Mouse (Mus musculus): ENCODE measurements around the gene Tgfa. TPM values are rescaled to one million over a fixed set of nuclear protein-coding genes. Genes with fewer than 3 reads are reported as not detected.

Tgfa gene
- 4.4 and 4.9 TPM in 2 replicates for polyA plus RNA-seq (2014; fragmentation: Nextera tagmentation; extraction: Ambion mirVana)

DNA sequence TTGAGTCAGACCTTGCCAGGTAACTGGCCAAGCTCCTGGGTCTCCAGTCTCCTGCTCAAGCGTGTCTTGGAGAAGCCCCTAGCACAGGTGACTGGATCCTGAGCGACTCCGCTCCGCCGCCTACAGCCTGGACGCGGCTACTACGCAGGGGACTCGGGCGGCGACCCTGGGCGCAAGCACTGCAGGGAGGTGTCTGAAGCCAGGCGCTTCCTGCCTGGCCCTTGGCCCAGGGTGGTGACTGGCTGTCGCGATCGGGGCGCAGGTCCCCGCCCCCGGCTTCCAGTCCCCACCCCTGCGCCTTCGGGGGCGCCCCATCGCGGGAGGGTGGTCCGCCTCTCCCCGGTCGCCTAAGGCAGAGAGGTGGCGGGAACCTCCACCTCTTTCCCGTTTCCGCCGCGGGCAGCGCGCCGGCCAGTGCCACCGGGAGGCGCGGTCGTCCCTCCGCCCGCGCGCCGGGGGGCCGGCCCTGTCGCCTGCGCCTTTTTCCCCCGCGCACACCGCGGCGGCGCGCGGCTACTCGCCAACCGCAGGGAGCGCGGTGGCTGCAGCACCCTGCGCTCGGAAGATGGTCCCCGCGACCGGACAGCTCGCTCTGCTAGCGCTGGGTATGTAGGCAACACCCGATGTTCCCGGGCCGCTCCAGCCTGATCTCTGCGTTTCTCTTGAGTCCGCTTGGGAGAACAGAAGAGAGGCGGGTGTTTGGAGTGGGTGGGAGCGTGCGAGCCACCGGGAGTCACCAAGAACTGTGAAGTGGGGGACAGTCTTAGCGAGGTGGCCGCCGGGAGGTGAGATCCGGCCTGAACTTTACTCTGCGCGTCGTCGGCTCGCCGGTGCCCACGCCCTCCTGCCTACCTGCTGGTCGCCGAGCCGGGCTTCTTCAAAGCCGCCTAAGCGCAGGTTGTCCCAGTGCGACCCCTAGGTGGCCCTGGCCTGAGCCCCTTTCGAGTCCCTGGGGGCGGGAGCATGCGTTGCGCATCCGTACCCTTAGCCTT lies at the start of gene Tgfa:
TSS of gene Tgfa (plus strand) at position 283 of the 992 bp plus-strand sequence.
- Histone ChIP-seq H3K4me2 (peak within 1 kb of the TSS; percentile 92), H3K9me3 (ENCODE audit: low read depth, low read length) (no peaks in the 10 kb centered on the region), H3K9ac (peak within 1 kb of the TSS; percentile 58), H3K27me3 (ENCODE audit: insufficient read depth, low read length) (peaks cover 33% of the 10 kb centered on the region), H3K27ac (ENCODE audit: low read depth) (peak within 1 kb of the TSS; percentile 62), H3K4me1 (ENCODE audit: insufficient read depth) (no peaks in the 10 kb centered on the region), H3K36me3 (ENCODE audit: insufficient read depth) (no peaks in the 10 kb centered on the region), H3K4me3 (ENCODE audit: low read depth, low read length) (peak within 1 kb of the TSS; percentile 59)
- ATAC-seq (ENCODE audit: insufficient read depth) (peak; percentile 90), DNase-seq (peak; percentile 79)
- under 1% methylated on average over 94 of the region's 97 CpGs for WGBS
- peak; percentile 74 for TF ChIP-seq CTCF (IDR thresholded peaks at IDR 0.05; ENCODE audit: low read depth)

DNA sequence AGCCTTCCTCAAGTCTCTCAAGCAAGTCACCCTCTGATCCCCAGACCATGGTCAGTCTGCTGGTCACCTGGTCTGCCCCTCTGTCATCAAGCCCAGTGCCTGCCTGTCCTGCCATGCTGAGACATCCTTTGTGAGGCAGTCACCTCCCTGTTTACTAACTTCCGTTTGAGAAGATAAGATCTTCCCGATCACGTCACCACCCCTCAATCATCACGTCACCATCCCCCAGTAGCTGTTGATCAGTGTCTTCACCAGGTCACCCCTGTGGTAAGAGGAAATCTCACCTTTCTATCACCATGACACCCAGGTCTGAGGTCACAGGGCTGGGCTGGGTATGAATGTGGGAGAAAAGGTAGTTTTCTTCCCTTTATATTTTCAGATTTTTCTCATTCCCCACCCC lies 46.5 kb upstream of the Tgfa start:
- no peak overlapping the region for H3K4me3 ChIP-seq (ENCODE audit: low read depth, low read length)
- H3K4me2 ChIP-seq = no peak overlapping the region
- 19% methylated on average over 4 of the region's 4 CpGs for WGBS
- 0 out of 2 replicates have a peak, but pooled peaks cover 3% of the 10 kb centered on the region for H3K9me3 ChIP-seq (ENCODE audit: low read depth, low read length)
- no peak for ATAC-seq (ENCODE audit: insufficient read depth)
- no peak overlapping the region for H3K27ac ChIP-seq (ENCODE audit: low read depth)
- DNase-seq = no peak
- no peaks in the 10 kb centered on the region for H3K36me3 ChIP-seq (ENCODE audit: insufficient read depth)
- H3K27me3 ChIP-seq (ENCODE audit: insufficient read depth, low read length) = no peaks in the 10 kb centered on the region
- H3K4me1 ChIP-seq (ENCODE audit: insufficient read depth) = no peaks in the 10 kb centered on the region
- H3K9ac ChIP-seq = no peak overlapping the region
- TF ChIP-seq CTCF (IDR thresholded peaks at IDR 0.05; ENCODE audit: low read depth) = no peak

DNA sequence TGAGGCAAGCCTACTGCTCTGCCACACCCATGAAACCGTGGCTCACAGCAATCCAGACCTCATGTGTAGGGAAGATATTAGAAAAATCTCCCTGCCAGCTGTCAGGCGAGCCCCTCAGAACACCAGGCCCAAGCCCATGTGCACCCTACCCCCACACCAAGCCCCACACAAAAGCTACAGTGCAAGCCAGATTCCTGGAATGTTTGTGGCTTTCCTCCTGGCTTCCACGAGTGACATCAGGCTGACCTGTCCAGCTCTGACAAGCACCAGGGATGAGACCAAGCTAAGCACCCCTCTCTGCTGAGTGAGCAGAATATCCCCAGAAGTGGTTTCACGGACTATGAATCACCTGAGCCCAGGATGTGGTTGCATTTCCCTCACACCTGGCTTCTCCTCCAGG lies 46.0 kb upstream of the Tgfa start:
- ATAC-seq (ENCODE audit: insufficient read depth) = no peak
- Histone ChIP-seq H3K9ac (no peak overlapping the region), H3K36me3 (ENCODE audit: insufficient read depth) (no peaks in the 10 kb centered on the region), H3K27ac (ENCODE audit: low read depth) (no peak overlapping the region), H3K9me3 (ENCODE audit: low read depth, low read length) (0 out of 2 replicates have a peak, but pooled peaks cover 3% of the 10 kb centered on the region), H3K4me3 (ENCODE audit: low read depth, low read length) (no peak overlapping the region), H3K4me1 (ENCODE audit: insufficient read depth) (no peaks in the 10 kb centered on the region), H3K4me2 (no peak overlapping the region), H3K27me3 (ENCODE audit: insufficient read depth, low read length) (no peaks in the 10 kb centered on the region)
- 43% methylated on average over 4 of the region's 4 CpGs for WGBS
- TF ChIP-seq CTCF (IDR thresholded peaks at IDR 0.05; ENCODE audit: low read depth) = no peak
- no peak for DNase-seq

DNA sequence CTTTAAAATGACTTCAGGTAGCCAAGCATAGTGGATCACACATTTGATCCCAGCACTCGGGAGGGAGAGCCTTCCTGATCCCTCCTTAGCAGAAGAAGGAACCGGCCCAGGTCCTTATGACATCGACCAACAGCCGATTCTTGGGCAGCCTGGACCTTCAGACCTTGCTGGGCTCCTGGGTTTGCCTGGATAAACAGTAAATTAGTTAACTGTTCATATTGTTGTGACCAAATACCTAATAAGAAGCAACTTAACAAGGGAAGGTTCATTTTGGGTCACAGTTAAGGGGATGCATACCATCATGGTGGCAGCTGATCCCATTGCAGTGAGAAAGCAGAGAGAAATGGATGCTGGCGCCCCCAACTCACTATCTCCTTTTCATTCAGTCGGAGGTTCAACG lies 42.3 kb upstream of the Tgfa start:
- Histone ChIP-seq H3K4me3 (ENCODE audit: low read depth, low read length) (no peak overlapping the region), H3K9me3 (ENCODE audit: low read depth, low read length) (no peaks in the 10 kb centered on the region), H3K27me3 (ENCODE audit: insufficient read depth, low read length) (0 out of 2 replicates have a peak, but pooled peaks cover 2% of the 10 kb centered on the region), H3K9ac (no peak overlapping the region), H3K27ac (ENCODE audit: low read depth) (no peak overlapping the region), H3K4me1 (ENCODE audit: insufficient read depth) (no peaks in the 10 kb centered on the region), H3K36me3 (ENCODE audit: insufficient read depth) (no peaks in the 10 kb centered on the region), H3K4me2 (no peak overlapping the region)
- TF ChIP-seq CTCF (IDR thresholded peaks at IDR 0.05; ENCODE audit: low read depth) = no peak
- DNase-seq (no peak), ATAC-seq (ENCODE audit: insufficient read depth) (no peak)
- WGBS = 87% methylated on average over 7 of the region's 7 CpGs

DNA sequence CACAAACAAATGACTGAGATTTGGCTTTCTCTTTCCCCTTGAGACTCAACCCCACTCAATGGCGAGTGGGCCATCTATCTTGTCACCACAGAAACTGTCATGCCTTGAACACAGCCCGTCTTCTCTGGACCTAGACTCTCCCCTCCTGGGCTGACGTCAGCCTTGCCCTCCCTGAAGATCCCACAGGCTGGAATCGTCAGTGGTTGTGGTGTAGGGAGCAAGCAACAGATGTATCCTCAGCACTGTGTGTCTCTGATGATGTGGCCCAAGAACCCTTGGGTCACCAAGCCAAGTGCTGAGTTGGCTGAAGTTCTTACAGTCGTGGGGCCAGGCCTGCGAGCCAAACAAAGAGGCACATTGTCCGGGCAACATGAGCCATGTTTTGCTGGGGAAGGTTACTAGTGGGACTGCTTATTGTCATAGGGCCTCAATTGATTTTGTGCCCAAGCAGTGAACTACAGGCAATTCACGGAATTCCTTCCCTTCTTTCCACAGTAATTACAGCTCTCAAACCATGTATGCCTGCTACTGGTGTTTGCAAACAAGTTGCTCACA lies 41.5 kb upstream of the Tgfa start:
- ATAC-seq (ENCODE audit: insufficient read depth) (no peak), DNase-seq (no peak)
- Histone ChIP-seq H3K9me3 (ENCODE audit: low read depth, low read length) (no peaks in the 10 kb centered on the region), H3K9ac (no peak overlapping the region), H3K27ac (ENCODE audit: low read depth) (no peak overlapping the region), H3K4me3 (ENCODE audit: low read depth, low read length) (no peak overlapping the region), H3K4me2 (no peak overlapping the region), H3K27me3 (ENCODE audit: insufficient read depth, low read length) (0 out of 2 replicates have a peak, but pooled peaks cover 2% of the 10 kb centered on the region), H3K36me3 (ENCODE audit: insufficient read depth) (no peaks in the 10 kb centered on the region), H3K4me1 (ENCODE audit: insufficient read depth) (no peaks in the 10 kb centered on the region)
- no peak for TF ChIP-seq CTCF (IDR thresholded peaks at IDR 0.05; ENCODE audit: low read depth)
- 64% methylated on average over 8 of the region's 8 CpGs for WGBS

DNA sequence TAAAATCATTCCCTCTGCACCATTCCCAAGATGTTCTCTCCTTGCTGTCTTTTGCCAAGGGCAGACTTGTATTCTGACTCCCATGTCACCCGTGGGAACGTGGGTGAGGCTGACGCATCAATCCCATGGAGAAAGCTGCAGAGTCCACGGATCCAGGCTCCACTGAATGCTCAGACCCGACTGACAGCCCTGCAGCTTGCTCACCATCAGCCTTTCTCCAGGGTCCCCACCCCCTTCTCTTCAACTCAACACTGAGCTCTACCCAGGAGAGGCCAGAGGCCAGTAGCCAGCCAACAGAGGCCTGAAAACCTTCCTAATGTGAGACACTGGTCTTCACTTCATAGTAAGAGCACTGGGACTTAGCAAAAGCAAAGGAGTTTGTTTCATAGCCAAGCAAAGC lies 41.0 kb upstream of the Tgfa start:
- Histone ChIP-seq H3K4me2 (no peak overlapping the region), H3K4me1 (ENCODE audit: insufficient read depth) (no peaks in the 10 kb centered on the region), H3K4me3 (ENCODE audit: low read depth, low read length) (no peak overlapping the region), H3K9ac (no peak overlapping the region), H3K36me3 (ENCODE audit: insufficient read depth) (no peaks in the 10 kb centered on the region), H3K27me3 (ENCODE audit: insufficient read depth, low read length) (0 out of 2 replicates have a peak, but pooled peaks cover 2% of the 10 kb centered on the region), H3K9me3 (ENCODE audit: low read depth, low read length) (no peaks in the 10 kb centered on the region), H3K27ac (ENCODE audit: low read depth) (no peak overlapping the region)
- TF ChIP-seq CTCF (IDR thresholded peaks at IDR 0.05; ENCODE audit: low read depth) = no peak
- ATAC-seq (ENCODE audit: insufficient read depth) (no peak), DNase-seq (no peak)
- WGBS = 78% methylated on average over 5 of the region's 5 CpGs

DNA sequence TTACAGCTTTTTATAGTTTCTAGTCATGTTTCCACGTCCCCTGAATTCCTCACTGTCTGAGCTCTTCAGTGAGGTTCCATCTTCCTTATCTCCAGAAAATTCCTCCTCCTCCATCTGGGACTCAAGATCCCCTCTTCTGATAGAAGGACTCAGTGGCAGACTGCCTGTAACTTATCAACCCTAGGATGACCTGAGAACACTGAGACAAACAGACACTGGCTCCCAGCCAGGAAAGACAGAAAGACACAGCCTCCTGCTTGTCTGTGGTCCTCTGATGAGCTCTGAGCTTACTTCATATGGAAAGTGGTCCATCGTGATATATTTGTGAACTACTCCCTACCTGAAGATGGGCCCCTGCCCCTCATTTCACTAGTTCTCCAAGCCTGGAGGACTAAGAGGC lies 40.5 kb upstream of the Tgfa start:
- TF ChIP-seq CTCF (IDR thresholded peaks at IDR 0.05; ENCODE audit: low read depth) = no peak

More for the DNA sequence above, 40.5 kb upstream of the Tgfa start:
- WGBS = 45% methylated on average over 2 of the region's 2 CpGs
- H3K36me3 ChIP-seq (ENCODE audit: insufficient read depth) = no peaks in the 10 kb centered on the region
- H3K9me3 ChIP-seq (ENCODE audit: low read depth, low read length) = no peaks in the 10 kb centered on the region
- H3K9ac ChIP-seq = no peak overlapping the region
- no peak for DNase-seq
- H3K4me1 ChIP-seq (ENCODE audit: insufficient read depth) = no peaks in the 10 kb centered on the region
- H3K27me3 ChIP-seq (ENCODE audit: insufficient read depth, low read length) = 0 out of 2 replicates have a peak, but pooled peaks cover 2% of the 10 kb centered on the region
- no peak overlapping the region for H3K27ac ChIP-seq (ENCODE audit: low read depth)
- no peak overlapping the region for H3K4me2 ChIP-seq
- no peak overlapping the region for H3K4me3 ChIP-seq (ENCODE audit: low read depth, low read length)
- no peak for ATAC-seq (ENCODE audit: insufficient read depth)

Data from lung, embryonic 14.5 days (tissue).